Mouse (Mus musculus): Measurements from ENCODE around the gene Ifitm10.

Ifitm10 gene

GRCm38 (mm10) chr7:142389961-142390650 lies 16.6 kb upstream of the Ifitm10 start:
- DNase-seq = no peak

GRCm38 (mm10) chr7:142388740-142389139 lies 15.2 kb upstream of the Ifitm10 start:
- no peak for DNase-seq

- DNase-seq = no peak
These were observed 14.6 kb upstream of the Ifitm10 start for GRCm38 (mm10) chr7:142388198-142388597.

- peak; percentile 97 for DNase-seq
These were observed 14.0 kb upstream of the Ifitm10 start, which contains the start of gene Ctsd for GRCm38 (mm10) chr7:142387419-142388148. Ctsd (minus strand) TSS chr7:142388038.

- no peak for DNase-seq
These were observed 13.2 kb upstream of the Ifitm10 start for GRCm38 (mm10) chr7:142386621-142387201.

GRCm38 (mm10) chr7:142385742-142386403 lies 12.3 kb upstream of the Ifitm10 start:
- DNase-seq = no peak

GRCm38 (mm10) chr7:142384306-142384705 lies 10.8 kb upstream of the Ifitm10 start:
- DNase-seq = no peak

- no peak for DNase-seq
These were observed 9.0 kb upstream of the Ifitm10 start, which contains the start of gene Gm49369 for GRCm38 (mm10) chr7:142382567-142382966. Gm49369 (minus strand) TSS chr7:142382667.

GRCm38 (mm10) chr7:142381175-142381574 lies 7.6 kb upstream of the Ifitm10 start:
- no peak for DNase-seq

GRCm38 (mm10) chr7:142379186-142379585 lies 5.6 kb upstream of the Ifitm10 start:
- no peak for DNase-seq

GRCm38 (mm10) chr7:142377233-142377925 lies 3.8 kb upstream of the Ifitm10 start:
- no peak for DNase-seq

GRCm38 (mm10) chr7:142376096-142376495 lies 2.5 kb upstream of the Ifitm10 start:
- DNase-seq = no peak

GRCm38 (mm10) chr7:142375261-142375724 lies 1.7 kb upstream of the Ifitm10 start:
- no peak for DNase-seq

- DNase-seq = no peak
These were observed 961 bp upstream of the Ifitm10 start for GRCm38 (mm10) chr7:142374413-142375015.

- DNase-seq = no peak
These were observed 514 bp downstream of the Ifitm10 start for GRCm38 (mm10) chr7:142373039-142373438.

- DNase-seq = peak; percentile 57
These were observed 1.5 kb downstream of the Ifitm10 start for GRCm38 (mm10) chr7:142371768-142372661.

GRCm38 (mm10) chr7:142371398-142371767 lies 2.2 kb downstream of the Ifitm10 start:
- DNase-seq = peak; percentile 69

- DNase-seq = no peak
These were observed 2.6 kb downstream of the Ifitm10 start for GRCm38 (mm10) chr7:142370937-142371336.

- DNase-seq = no peak
These were observed 3.7 kb downstream of the Ifitm10 start for GRCm38 (mm10) chr7:142369820-142370219.

- no peak for DNase-seq
These were observed 4.7 kb downstream of the Ifitm10 start for GRCm38 (mm10) chr7:142368856-142369255.

- no peak for DNase-seq
These were observed 10.4 kb downstream of the Ifitm10 start for GRCm38 (mm10) chr7:142363107-142363506.

Data from right cerebral cortex, postnatal 25 days (tissue).